24 mouse cellular contexts compared by ENCODE assay signal in the genomic region with DNA sequence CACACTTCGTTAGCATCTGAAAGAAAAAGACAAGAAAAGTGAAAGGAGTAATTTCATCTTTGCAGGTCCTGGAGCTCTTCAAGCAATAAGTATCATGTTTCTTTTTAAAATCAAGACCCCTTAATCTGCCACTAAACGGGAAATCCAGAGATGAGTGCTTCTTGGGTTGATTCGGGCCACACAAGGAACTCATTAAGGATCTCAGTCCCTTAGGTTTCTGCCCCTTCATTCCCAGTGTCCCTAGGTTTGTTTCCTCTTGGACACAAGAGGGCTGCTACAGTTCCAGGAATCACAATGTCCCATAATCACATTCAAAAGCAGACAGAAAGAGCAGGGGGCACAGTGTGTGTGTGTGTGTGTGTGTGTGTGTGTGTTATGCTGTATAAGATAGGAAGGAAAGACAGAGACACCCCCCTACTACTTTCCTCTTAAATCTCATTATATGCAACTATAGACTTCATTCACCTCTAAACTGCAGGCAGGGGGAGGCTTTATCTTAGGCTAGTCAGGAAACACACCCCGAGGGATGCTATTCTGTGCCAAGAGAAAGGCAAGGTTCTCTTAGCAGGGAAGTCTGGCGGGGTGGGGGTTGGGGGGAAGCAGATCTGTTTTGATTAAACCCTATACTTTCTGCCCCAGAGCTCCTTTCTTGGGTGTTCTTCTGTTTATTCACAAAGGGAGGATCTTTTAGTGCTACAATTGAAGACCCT. TPM values are rescaled to one million over a fixed set of nuclear protein-coding genes. Genes with fewer than 3 reads are reported as not detected.
A peak's percentile ranks its signal among the peaks of the same experiment; 100 is the strongest.
DNase-seq lines count a peak whose midpoint lies in the region; ATAC-seq lines count a peak whose summit lies in the region.
"Had no signal": no experiment of that assay in that cellular context is flagged by ENCODE, and none has a peak within 500 bp of the region (broad histone marks: within the 10 kb centered on the region; RNA-seq: fewer than 3 reads in every experiment).

No protein-coding gene starts in this region.

- H3K9ac ChIP-seq in heart, embryonic 15.5 days, result no peak overlapping the region
- no peak overlapping the region for H3K9ac ChIP-seq in kidney, embryonic 16.5 days (replicated peaks; ENCODE audit: low read length)
- H3K9ac ChIP-seq in limb, embryonic 11.5 days (ENCODE audit: low read length), result no peak overlapping the region
- H3K9ac ChIP-seq in intestine, embryonic 16.5 days (ENCODE audit: low read depth, low read length), result no peak overlapping the region
- H3K9ac ChIP-seq: forebrain, embryonic 12.5 days; neural tube, embryonic 12.5 days; stomach, embryonic 15.5 days had no signal

- H3K27ac ChIP-seq in heart, embryonic 15.5 days, result no peak overlapping the region
- H3K27ac ChIP-seq in kidney, embryonic 16.5 days (ENCODE audit: low read length), result peak overlapping the region; percentile 70
- H3K27ac ChIP-seq in limb, embryonic 11.5 days (replicated peaks; ENCODE audit: low read depth, low read length), result peak overlapping the region; percentile 59
- no peak overlapping the region for H3K27ac ChIP-seq in intestine, embryonic 16.5 days (ENCODE audit: low read length)
- H3K27ac ChIP-seq: forebrain, embryonic 12.5 days; neural tube, embryonic 12.5 days; stomach, embryonic 15.5 days had no signal

- intact Hi-C loops in heart, postnatal 10 days (cut with DNase I), result loop anchor here (10.0 kb wide), 1 partner anchor 508 kb away; the partner anchor contains the start of gene Uqcrc2

- no peaks in the 10 kb centered on the region for H3K27me3 ChIP-seq in heart, embryonic 15.5 days
- no peaks in the 10 kb centered on the region for H3K27me3 ChIP-seq in kidney, embryonic 16.5 days (ENCODE audit: insufficient read depth, low read length)
- no peaks in the 10 kb centered on the region for H3K27me3 ChIP-seq in limb, embryonic 11.5 days (ENCODE audit: control insufficient read depth, insufficient read depth, low read length)
- H3K27me3 ChIP-seq in intestine, embryonic 16.5 days (replicated peaks; ENCODE audit: control insufficient read depth, insufficient read depth, low read length), result no peaks in the 10 kb centered on the region
- H3K27me3 ChIP-seq: CH12.LX; neural tube, embryonic 12.5 days; stomach, embryonic 15.5 days had no signal

- H3K9me3 ChIP-seq in heart, embryonic 15.5 days (replicated peaks), result no peaks in the 10 kb centered on the region
- H3K9me3 ChIP-seq in kidney, embryonic 16.5 days (ENCODE audit: low read length), result no peaks in the 10 kb centered on the region
- no peaks in the 10 kb centered on the region for H3K9me3 ChIP-seq in limb, embryonic 11.5 days (ENCODE audit: control insufficient read depth, low read length)
- H3K9me3 ChIP-seq in intestine, embryonic 16.5 days (ENCODE audit: control insufficient read depth, low read length), result no peaks in the 10 kb centered on the region
- H3K9me3 ChIP-seq: forebrain, embryonic 12.5 days; megakaryocyte, embryonic 14.5 days; neural tube, embryonic 12.5 days; stomach, embryonic 15.5 days had no signal

- H3K36me3 ChIP-seq in heart, embryonic 15.5 days, result no peaks in the 10 kb centered on the region
- no peaks in the 10 kb centered on the region for H3K36me3 ChIP-seq in kidney, embryonic 16.5 days (ENCODE audit: insufficient read depth, low read length)
- H3K36me3 ChIP-seq in limb, embryonic 11.5 days (ENCODE audit: control insufficient read depth, insufficient read depth, low read length), result no peaks in the 10 kb centered on the region
- no peaks in the 10 kb centered on the region for H3K36me3 ChIP-seq in intestine, embryonic 16.5 days (ENCODE audit: control insufficient read depth, insufficient read depth, low read length)
- H3K36me3 ChIP-seq: forebrain, embryonic 12.5 days; neural tube, embryonic 12.5 days; stomach, embryonic 15.5 days had no signal

- no peak for DNase-seq in heart, postnatal 10 days
- DNase-seq in kidney, adult 11 months, result no peak
- DNase-seq in embryo, embryonic 9.5 days (ENCODE audit: extremely low spot score), result peak; percentile 7
- DNase-seq in limb, embryonic 11.5 days (ENCODE audit: low spot score), result no peak
- DNase-seq: cerebellum, adult 9-11 months; gastrocnemius, postnatal 25 days; kidney, postnatal 10 days; lung, postnatal 14 days; spleen, adult 18-20 months; thymus, adult 2 months had no signal

- peaks cover 6% of the 10 kb centered on the region; the same call in 1 of the 2 replicates for H3K4me1 ChIP-seq in heart, embryonic 15.5 days (replicated peaks)
- H3K4me1 ChIP-seq in kidney, embryonic 16.5 days (ENCODE audit: insufficient read depth, low read length), result peaks cover 26% of the 10 kb centered on the region
- peaks cover 25% of the 10 kb centered on the region for H3K4me1 ChIP-seq in limb, embryonic 11.5 days (ENCODE audit: control insufficient read depth, insufficient read depth, low read length)
- H3K4me1 ChIP-seq in intestine, embryonic 16.5 days (ENCODE audit: control insufficient read depth, insufficient read depth, low read length), result 0 out of 2 replicates have a peak, but pooled peaks cover 9% of the 10 kb centered on the region

- no peak overlapping the region for H3K4me3 ChIP-seq in heart, embryonic 15.5 days
- H3K4me3 ChIP-seq in kidney, embryonic 16.5 days (ENCODE audit: low read length), result no peak overlapping the region
- H3K4me3 ChIP-seq in limb, embryonic 11.5 days (ENCODE audit: low read depth, low read length), result no peak overlapping the region
- H3K4me3 ChIP-seq in intestine, embryonic 16.5 days (ENCODE audit: low read length), result no peak overlapping the region
- H3K4me3 ChIP-seq: forebrain, embryonic 12.5 days; megakaryocyte, embryonic 14.5 days; neural tube, embryonic 12.5 days; stomach, embryonic 15.5 days had no signal

- WGBS in heart, embryonic 15.5 days, result 31% methylated on average over 5 of the region's 5 CpGs
- WGBS in kidney, embryonic 16.5 days, result 17% methylated on average over 5 of the region's 5 CpGs
- WGBS in limb, embryonic 11.5 days, result 9% methylated on average over 5 of the region's 5 CpGs
- WGBS in intestine, embryonic 16.5 days, result 43% methylated on average over 5 of the region's 5 CpGs

- no peak overlapping the region for H3K4me2 ChIP-seq in heart, embryonic 15.5 days
- no peak overlapping the region for H3K4me2 ChIP-seq in kidney, embryonic 16.5 days (replicated peaks; ENCODE audit: low read depth, low read length)
- H3K4me2 ChIP-seq in limb, embryonic 11.5 days (ENCODE audit: low read depth, severe bottlenecking), result no peak overlapping the region
- no peak overlapping the region for H3K4me2 ChIP-seq in intestine, embryonic 16.5 days (ENCODE audit: low read depth, low read length)
- H3K4me2 ChIP-seq: forebrain, embryonic 12.5 days; neural tube, embryonic 12.5 days; stomach, embryonic 15.5 days had no signal

- ATAC-seq in heart, embryonic 15.5 days (replicated peaks; ENCODE audit: insufficient number of reproducible peaks, insufficient read depth, low FRiP score, low read depth), result peak; percentile 58
- ATAC-seq in kidney, embryonic 16.5 days (ENCODE audit: low FRiP score, low TSS enrichment), result peak; percentile 52
- ATAC-seq in limb, embryonic 11.5 days (ENCODE audit: insufficient number of reproducible peaks, low FRiP score, low TSS enrichment, low read depth), result peak; percentile 36; the same call in 1 of the 2 replicates
- no peak for ATAC-seq in granulocyte monocyte progenitor cell, adult 5-6 weeks (replicated peaks; ENCODE audit: poor library complexity, severe bottlenecking)
- ATAC-seq in intestine, embryonic 16.5 days, result no peak

RNA-seq across cellular contexts. Expression of gene Zp2, which starts 18.0 kb away (rescaled TPM):
- polyA plus RNA-seq in heart, embryonic 15.5 days (2015; fragmentation: Nextera tagmentation; extraction: Ambion mirVana), result 0.06 and 0.14 TPM in 2 replicates
- total RNA-seq in heart, postnatal 10 days (2021), result under 1 TPM; 0.30 to 0.38 TPM
- not detected in 2 replicates for polyA plus RNA-seq in kidney, embryonic 16.5 days (2015; fragmentation: Nextera tagmentation; extraction: Ambion mirVana)
- not detected in 2 replicates for polyA plus RNA-seq in limb, embryonic 11.5 days (2014; fragmentation: Nextera tagmentation; extraction: Ambion mirVana)
- not detected in 2 replicates for total RNA-seq in granulocyte monocyte progenitor cell, adult 5-6 weeks (2014; fragmentation: Nextera tagmentation)
- total RNA-seq in granulocyte monocyte progenitor cell, adult 5-6 weeks (2017), result not detected in 2 replicates
- not detected in 2 replicates for polyA plus RNA-seq in intestine, embryonic 16.5 days (2015; fragmentation: Nextera tagmentation; extraction: Ambion mirVana)
- total RNA-seq: adrenal gland, adult 18-20 months; monocyte, adult 5-6 weeks had no signal
- polyA plus RNA-seq: forebrain, embryonic 12.5 days; heart, embryonic 14.5 days; liver, embryonic 16.5 days; neural tube, embryonic 12.5 days; stomach, embryonic 15.5 days; urinary bladder, adult 2 months had no signal

RNA-seq across cellular contexts. Expression of gene Tmem159, which starts 25.0 kb away (rescaled TPM):
- polyA plus RNA-seq in heart, embryonic 15.5 days (2015; fragmentation: Nextera tagmentation; extraction: Ambion mirVana), result 24.1 and 27.3 TPM in 2 replicates
- 10 to 100 TPM; 14.9 to 17.2 TPM for total RNA-seq in heart, postnatal 10 days (2021)
- polyA plus RNA-seq in kidney, embryonic 16.5 days (2015; fragmentation: Nextera tagmentation; extraction: Ambion mirVana), result 34.3 and 40.4 TPM in 2 replicates
- polyA plus RNA-seq in limb, embryonic 11.5 days (2014; fragmentation: Nextera tagmentation; extraction: Ambion mirVana), result 14.6 and 15.6 TPM in 2 replicates
- total RNA-seq in granulocyte monocyte progenitor cell, adult 5-6 weeks (2014; fragmentation: Nextera tagmentation), result 4.7 and 14.4 TPM in 2 replicates
- 7.7 and 7.8 TPM in 2 replicates for total RNA-seq in granulocyte monocyte progenitor cell, adult 5-6 weeks (2017)
- 25.3 and 28.1 TPM in 2 replicates for polyA plus RNA-seq in intestine, embryonic 16.5 days (2015; fragmentation: Nextera tagmentation; extraction: Ambion mirVana)
- total RNA-seq: CH12.LX had no signal

RNA-seq across cellular contexts. Expression of gene Dnah3, which starts 32.1 kb away (rescaled TPM):
- polyA plus RNA-seq in heart, embryonic 15.5 days (2015; fragmentation: Nextera tagmentation; extraction: Ambion mirVana), result 0.08 and 0.22 TPM in 2 replicates
- total RNA-seq in heart, postnatal 10 days (2021), result under 1 TPM in 1 of 2 experiments, not detected in 1; 0.12 TPM
- not detected in 2 replicates for polyA plus RNA-seq in kidney, embryonic 16.5 days (2015; fragmentation: Nextera tagmentation; extraction: Ambion mirVana)
- polyA plus RNA-seq in limb, embryonic 11.5 days (2014; fragmentation: Nextera tagmentation; extraction: Ambion mirVana), result not detected in 2 replicates
- not detected in 2 replicates for total RNA-seq in granulocyte monocyte progenitor cell, adult 5-6 weeks (2014; fragmentation: Nextera tagmentation)
- not detected in 2 replicates for total RNA-seq in granulocyte monocyte progenitor cell, adult 5-6 weeks (2017)
- not detected in 2 replicates for polyA plus RNA-seq in intestine, embryonic 16.5 days (2015; fragmentation: Nextera tagmentation; extraction: Ambion mirVana)
- total RNA-seq: CH12.LX; monocyte, adult 5-6 weeks had no signal
- polyA plus RNA-seq: heart, embryonic 14.5 days; liver, embryonic 16.5 days; neural tube, embryonic 12.5 days had no signal

RNA-seq across cellular contexts. Expression of gene Anks4b, which starts 46.5 kb away (rescaled TPM):
- polyA plus RNA-seq in heart, embryonic 15.5 days (2015; fragmentation: Nextera tagmentation; extraction: Ambion mirVana), result not detected in 2 replicates
- under 1 TPM; 0.07 to 0.12 TPM for total RNA-seq in heart, postnatal 10 days (2021)
- 3.5 TPM in 2 replicates for polyA plus RNA-seq in kidney, embryonic 16.5 days (2015; fragmentation: Nextera tagmentation; extraction: Ambion mirVana)
- polyA plus RNA-seq in limb, embryonic 11.5 days (2014; fragmentation: Nextera tagmentation; extraction: Ambion mirVana), result not detected in 2 replicates
- not detected in 2 replicates for total RNA-seq in granulocyte monocyte progenitor cell, adult 5-6 weeks (2014; fragmentation: Nextera tagmentation)
- total RNA-seq in granulocyte monocyte progenitor cell, adult 5-6 weeks (2017), result not detected in 2 replicates
- 15.7 and 15.9 TPM in 2 replicates for polyA plus RNA-seq in intestine, embryonic 16.5 days (2015; fragmentation: Nextera tagmentation; extraction: Ambion mirVana)
- total RNA-seq: CH12.LX; monocyte, adult 5-6 weeks had no signal
- polyA plus RNA-seq: heart, embryonic 14.5 days; urinary bladder, adult 2 months had no signal

Comparison
In these comparisons a context has a peak if more than half of its experiments do, and no peak if none do; other contexts are left out.
1. ATAC-seq: peak in heart, embryonic 15.5 days (single experiment), kidney, embryonic 16.5 days (single experiment) and limb, embryonic 11.5 days (single experiment); none in granulocyte monocyte progenitor cell, adult 5-6 weeks (single experiment) and intestine, embryonic 16.5 days (single experiment).
2. H3K27ac ChIP-seq: peak in kidney, embryonic 16.5 days (single experiment) and limb, embryonic 11.5 days (single experiment); none in heart, embryonic 15.5 days (single experiment) and intestine, embryonic 16.5 days (single experiment).